Mouse (Mus musculus) liver, embryonic 14.5 days (tissue): ENCODE measurements at regions not wholly inside any gene's neighbourhood (a gene's known extent, or its start where the extent isn't known, plus 50 kb on each side); places are given as distances from the start of the nearest gene placed in this dataset.
A peak's percentile ranks its signal among the peaks of the same experiment; 100 is the strongest.

Experiments
- ATAC-seq: fragments of 200-750 bp; cut with Nextera tagmentation; 2 replicates; pipeline ENCODE4 v1.8.0; 2017; ENCODE audit warnings: moderate number of reproducible peaks, mild to moderate bottlenecking, moderate library complexity; ENCODE audit not compliant: insufficient read depth
- DNase-seq, 3 experiments: peaks; one replicate each; pipeline ENCODE4 v3.0.0-alpha.2; 2012 to 2013; ENCODE audit warnings: low read depth in 3 of 3, low spot score in 3 of 3
- H3K27ac ChIP-seq: fragments of 300-500 bp; sonication (generic); 2 replicates; pipeline ENCODE4 v1.5.1; 2014; ENCODE audit warnings: moderate library complexity, mild to moderate bottlenecking, control low read depth, inconsistent platforms
- H3K27me3 ChIP-seq: fragments of 300-500 bp; sonication (generic); 2 replicates; pipeline ENCODE4 v1.6.1; 2014; ENCODE audit warnings: mild to moderate bottlenecking, low read length, moderate library complexity; ENCODE audit not compliant: control insufficient read depth, insufficient read depth
- H3K36me3 ChIP-seq: fragments of 300-500 bp; sonication (generic); replicated peaks from 2 replicates; pipeline ENCODE4 v1.6.1; 2014; ENCODE audit warnings: low read depth; ENCODE audit not compliant: control insufficient read depth, insufficient read depth
- H3K4me1 ChIP-seq, 2 experiments: fragments of 200-500 bp in 1 of 2; fragments of 300-500 bp in 1 of 2; sonication (generic) in 1 of 2; replicated peaks; 2 replicates each; pipeline ENCODE4 v1.6.1; 2012 to 2014; ENCODE audit warnings: antibody characterized with exemption in 1 of 2, inconsistent platforms in 1 of 2, low read length in 1 of 2; ENCODE audit not compliant: control insufficient read depth in 2 of 2, insufficient read depth in 2 of 2
- H3K4me2 ChIP-seq: fragments of 300-500 bp; sonication (generic); 2 replicates; pipeline ENCODE4 v1.6.1; 2014; ENCODE audit warnings: low read depth, mild to moderate bottlenecking, control low read depth, moderate library complexity
- H3K4me3 ChIP-seq, 2 experiments: fragments of 200-500 bp in 1 of 2; fragments of 300-500 bp in 1 of 2; sonication (generic) in 1 of 2; 2 replicates each; pipeline ENCODE4 v1.5.1; 2012 to 2014; ENCODE audit warnings: low read depth in 2 of 2, low read length in 2 of 2, mild to moderate bottlenecking in 2 of 2, control low read depth in 1 of 2, inconsistent platforms in 1 of 2, moderate library complexity in 1 of 2; ENCODE audit not compliant: insufficient read depth in 1 of 2
- H3K9ac ChIP-seq: fragments of 300-500 bp; sonication (generic); replicated peaks from 2 replicates; pipeline ENCODE4 v1.6.1; 2014; ENCODE audit warnings: mild to moderate bottlenecking, control low read depth, moderate library complexity
- H3K9me3 ChIP-seq: fragments of 300-500 bp; sonication (generic); 2 replicates; pipeline ENCODE4 v1.6.1; 2016; ENCODE audit warnings: low read length, mixed read lengths; ENCODE audit not compliant: control insufficient read depth
- CTCF ChIP-seq: IDR thresholded peaks from 2 replicates; pipeline ENCODE4 v1.5.1; 2016; ENCODE audit warnings: antibody characterized with exemption, low read depth, control low read depth
- EP300 ChIP-seq: IDR thresholded peaks from 2 replicates; pipeline ENCODE4 v1.6.1; 2016; ENCODE audit warnings: antibody characterized with exemption, low read depth
- WGBS: fragments of 180-500 bp; shearing (Covaris S2); extraction: QIAGEN DNeasy Blood & Tissue Kit; methylation state at CpG from one replicate; pipeline ENCODE4 v1.1.7; 2014; ENCODE audit not compliant: insufficient replicate concordance; 5-methylcytosine and 5-hydroxymethylcytosine counted together

- no peak overlapping the region for H3K27ac ChIP-seq
- DNase-seq, result peak; percentile 9 to 31 (median 19)
- H3K4me1 ChIP-seq, result peaks cover 0 to 13% of the 10 kb centered on the region in 2 experiments; a peak in 2 of 4 replicates
- H3K4me2 ChIP-seq, result peak overlapping the region; percentile 24
- no peak overlapping the region; the same call in 1 of the 2 replicates for H3K9ac ChIP-seq
- H3K27me3 ChIP-seq, result no peaks in the 10 kb centered on the region
- WGBS, result 25% methylated on average over 15 of the region's 15 CpGs
- no peaks in the 10 kb centered on the region for H3K36me3 ChIP-seq
- no peak overlapping the region for H3K4me3 ChIP-seq
- ATAC-seq, result peak; percentile 93
- H3K9me3 ChIP-seq, result no peaks in the 10 kb centered on the region
- TF ChIP-seq EP300 (peak; percentile 30; the same call in 1 of the 2 replicates), CTCF (no peak)
Observed at GRCm38 (mm10) chr3:40480258-40480951, 50.7 kb upstream of the Intu start.
